Mouse (Mus musculus) spleen, postnatal 4 days (tissue): ENCODE measurements around the gene Gm10486.
"Not testable (repeated sequence)": the region's sequence is repeated elsewhere in the genome, so short reads cannot be mapped to it uniquely, and the experiment has no call there.

ENCODE experiments used
- DNase-seq, 2 experiments: peaks; one replicate each; pipeline ENCODE4 v3.0.0; 2022; ENCODE audit warnings: low spot score in 2 of 2

Gene Gm10486

GRCm38 (mm10) chrX:35067084-35067483 is at the start of gene Gm10486:
TSS of gene Gm10486 (plus strand) at chrX:35067384.
- DNase-seq = not testable (repeated sequence)
